ENCODE assay signal across 8 mouse cellular contexts in genomic region chr13:17695898-17696580, GRCm38 (mm10). TPM values are rescaled to one million over a fixed set of nuclear protein-coding genes. Genes with fewer than 3 reads are reported as not detected.
A peak's percentile ranks its signal among the peaks of the same experiment; 100 is the strongest.
DNase-seq lines count a peak whose midpoint lies in the region; ATAC-seq and TF ChIP-seq lines count a peak whose summit lies in the region.

No protein-coding gene starts in this region.

- intact Hi-C loops in left cerebral cortex, postnatal 10 days (cut with DNase I), result no loop called here

- H3K4me2 ChIP-seq in lung, postnatal 0 days (replicated peaks; ENCODE audit: low read depth, low read length), result peak overlapping the region; percentile 66
- H3K4me2 ChIP-seq in neural tube, embryonic 13.5 days, result peak overlapping the region; percentile 78

- no peak for ATAC-seq in lung, postnatal 0 days
- no peak for ATAC-seq in neural tube, embryonic 13.5 days (ENCODE audit: low read depth)

- TF ChIP-seq CTCF in lung, postnatal 0 days (IDR thresholded peaks at IDR 0.05), result no peak
- no peak for TF ChIP-seq CTCF in cortical plate, adult 2 months (IDR thresholded peaks at IDR 0.05; ENCODE audit: extremely low read depth, insufficient read depth, low read length)

- TF ChIP-seq POLR2A in cortical plate, adult 2 months (IDR thresholded peaks at IDR 0.05; ENCODE audit: extremely low read depth, insufficient read depth, low read length), result no peak

- H3K9ac ChIP-seq in lung, postnatal 0 days (replicated peaks; ENCODE audit: low read depth), result peak overlapping the region; percentile 98
- H3K9ac ChIP-seq in neural tube, embryonic 13.5 days, result peak overlapping the region; percentile 95

- no peaks in the 10 kb centered on the region for H3K4me1 ChIP-seq in lung, postnatal 0 days (ENCODE audit: insufficient read depth, low read depth, low read length)
- H3K4me1 ChIP-seq in cortical plate, adult 2 months (ENCODE audit: control insufficient read depth, insufficient read depth, low read length), result no peaks in the 10 kb centered on the region
- peaks cover 18% of the 10 kb centered on the region for H3K4me1 ChIP-seq in neural tube, embryonic 13.5 days (replicated peaks)

- TF ChIP-seq EP300 in lung, postnatal 0 days (IDR thresholded peaks at IDR 0.05), result no peak

- DNase-seq in lung, postnatal 0 days (ENCODE audit: low spot score), result peak; percentile 14
- no peak for DNase-seq in lung, postnatal 4 days
- DNase-seq in induced T-regulatory cell, adult 2 months (ENCODE audit: low read depth), result peak; percentile 67
- no peak for DNase-seq in left cerebral cortex, postnatal 10 days (ENCODE audit: extremely low spot score in 1 of 2, low spot score in 2 of 2)
- DNase-seq in cerebellum, postnatal 36 days, result no peak
- DNase-seq in left cerebral cortex, adult 18-20 months (ENCODE audit: low spot score in 2 of 2), result no peak

- no peaks in the 10 kb centered on the region for H3K36me3 ChIP-seq in lung, postnatal 0 days (ENCODE audit: insufficient read depth, low read length)
- no peaks in the 10 kb centered on the region for H3K36me3 ChIP-seq in neural tube, embryonic 13.5 days

- H3K27ac ChIP-seq in lung, postnatal 0 days (ENCODE audit: low read length), result peak overlapping the region; percentile 93
- no peak overlapping the region; the same call in 1 of the 2 replicates for H3K27ac ChIP-seq in cortical plate, adult 2 months (ENCODE audit: insufficient read depth, low read length)
- peak overlapping the region; percentile 96 for H3K27ac ChIP-seq in neural tube, embryonic 13.5 days (replicated peaks)

- 2% methylated on average over 7 of the region's 7 CpGs for WGBS in lung, postnatal 0 days
- 18% methylated on average over 7 of the region's 7 CpGs for WGBS in neural tube, embryonic 13.5 days

- peak overlapping the region; percentile 85 for H3K4me3 ChIP-seq in lung, postnatal 0 days (ENCODE audit: low read depth, low read length)
- peak overlapping the region; percentile 96 for H3K4me3 ChIP-seq in cortical plate, adult 2 months (ENCODE audit: insufficient read depth, low read length)
- H3K4me3 ChIP-seq in neural tube, embryonic 13.5 days, result peak overlapping the region; percentile 83

- H3K27me3 ChIP-seq in lung, postnatal 0 days (replicated peaks; ENCODE audit: insufficient read depth, low read length), result no peaks in the 10 kb centered on the region
- no peaks in the 10 kb centered on the region for H3K27me3 ChIP-seq in neural tube, embryonic 13.5 days

- no peaks in the 10 kb centered on the region for H3K9me3 ChIP-seq in lung, postnatal 0 days (ENCODE audit: low read length)
- no peaks in the 10 kb centered on the region for H3K9me3 ChIP-seq in neural tube, embryonic 13.5 days

RNA-seq across cellular contexts. Expression of gene Sugct, which starts 0.7 kb away (rescaled TPM):
- polyA plus RNA-seq in lung, postnatal 0 days (2015; fragmentation: Nextera tagmentation; extraction: Ambion mirVana), result 8.7 and 9.3 TPM in 2 replicates
- polyA plus RNA-seq in cortical plate, adult 2 months (2012; rRNA removed), result 4.3 and 4.5 TPM in 2 replicates
- 3.2 and 4.9 TPM in 2 replicates for polyA plus RNA-seq in neural tube, embryonic 13.5 days (2015; fragmentation: Nextera tagmentation; extraction: Ambion mirVana)
- total RNA-seq in left cerebral cortex, postnatal 10 days (2021), result 1 to 10 TPM; 1.0 to 1.3 TPM
- total RNA-seq in left cerebral cortex, adult 18-20 months (2021), result 1 to 10 TPM; 2.7 to 3.1 TPM

RNA-seq across cellular contexts. Expression of gene Mplkip, which starts 1.0 kb away (rescaled TPM):
- polyA plus RNA-seq in lung, postnatal 0 days (2015; fragmentation: Nextera tagmentation; extraction: Ambion mirVana), result 36.8 and 38.1 TPM in 2 replicates
- 6.7 and 10.4 TPM in 2 replicates for polyA plus RNA-seq in cortical plate, adult 2 months (2012; rRNA removed)
- 41.7 and 46.2 TPM in 2 replicates for polyA plus RNA-seq in neural tube, embryonic 13.5 days (2015; fragmentation: Nextera tagmentation; extraction: Ambion mirVana)
- total RNA-seq in left cerebral cortex, postnatal 10 days (2021), result 10 to 100 TPM; 18.4 to 19.0 TPM
- 10 to 100 TPM; 11.6 to 12.3 TPM for total RNA-seq in left cerebral cortex, adult 18-20 months (2021)

Comparison
In these comparisons a context has a peak if more than half of its experiments do, and no peak if none do; other contexts are left out.
1. DNase-seq: peak in lung, postnatal 0 days (single experiment) and induced T-regulatory cell, adult 2 months (single experiment); none in lung, postnatal 4 days (0 of 2), left cerebral cortex, postnatal 10 days (0 of 2), cerebellum, postnatal 36 days (0 of 2) and left cerebral cortex, adult 18-20 months (0 of 2).
2. Peak in every context shown above with its lines, with median percentiles within 50 percentile points of each other: H3K4me3 ChIP-seq.